9 mouse cellular contexts compared by ENCODE assay signal in the genomic region with DNA sequence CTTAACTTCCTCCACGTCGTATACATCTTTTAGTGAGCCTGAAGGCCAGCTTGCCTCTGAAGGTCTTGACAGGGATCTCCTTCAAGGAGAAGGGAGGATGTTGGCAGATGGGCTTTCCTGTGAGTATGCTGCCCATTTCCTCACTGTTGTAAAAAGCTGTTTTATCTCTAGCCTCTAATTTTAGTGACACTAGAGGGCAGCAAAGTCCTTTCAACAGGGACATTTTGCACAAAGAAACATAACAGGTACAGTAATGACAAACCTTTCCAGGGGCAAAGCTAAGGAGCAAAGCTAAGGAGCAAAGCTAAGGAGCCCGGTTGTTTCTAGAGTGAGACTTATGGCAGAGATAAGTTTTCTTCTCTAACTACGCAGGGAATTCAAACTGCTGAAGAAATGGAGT. TPM values are rescaled to one million over a fixed set of nuclear protein-coding genes. Genes with fewer than 3 reads are reported as not detected.
DNase-seq lines count a peak whose midpoint lies in the region; ATAC-seq and TF ChIP-seq lines count a peak whose summit lies in the region.
"Had no signal": no experiment of that assay in that cellular context is flagged by ENCODE, and none has a peak within 500 bp of the region (broad histone marks: within the 10 kb centered on the region; RNA-seq: fewer than 3 reads in every experiment).

No protein-coding gene starts in this region.

- peak; percentile 58 for TF ChIP-seq CTCF in Patski (IDR thresholded peaks at IDR 0.05)

- peak; percentile 58 for DNase-seq in kidney, adult 9 months
- DNase-seq in CD4-positive helper T cell, adult 2 months (ENCODE audit: low read depth, low spot score) = peak; percentile 8
- peak; percentile 12 for DNase-seq in Patski (ENCODE audit: low read depth, low spot score)
- DNase-seq in hindlimb bud, embryonic 11.5 days (ENCODE audit: extremely low spot score, low read depth, low spot score) = peak; percentile 26
- DNase-seq in splenic B cell, adult 2 months (ENCODE audit: low read depth, low spot score) = peak; percentile 19
- no peak for DNase-seq in B cell, adult 2 months

- H3K27me3 ChIP-seq in kidney, embryonic 14.5 days (ENCODE audit: control insufficient read depth, insufficient read depth, low read length) = no peaks in the 10 kb centered on the region
- peaks cover 9% of the 10 kb centered on the region for H3K27me3 ChIP-seq in Patski
- H3K27me3 ChIP-seq in splenic B cell, adult 2 months (ENCODE audit: control insufficient read depth, insufficient read depth, low read length, poor library complexity, severe bottlenecking) = no peaks in the 10 kb centered on the region
- H3K27me3 ChIP-seq: embryonic facial prominence, embryonic 13.5 days; liver, embryonic 15.5 days had no signal

- no peak overlapping the region for H3K4me2 ChIP-seq in kidney, embryonic 14.5 days (replicated peaks; ENCODE audit: low read depth, low read length)
- H3K4me2 ChIP-seq: embryonic facial prominence, embryonic 13.5 days; liver, embryonic 15.5 days had no signal

- no peak overlapping the region for H3K4me3 ChIP-seq in kidney, embryonic 14.5 days (ENCODE audit: low read length)
- H3K4me3 ChIP-seq: embryonic facial prominence, embryonic 13.5 days; liver, embryonic 15.5 days had no signal

- H3K9ac ChIP-seq in kidney, embryonic 14.5 days (ENCODE audit: low read depth, low read length) = no peak overlapping the region
- H3K9ac ChIP-seq: embryonic facial prominence, embryonic 13.5 days; liver, embryonic 15.5 days had no signal

- H3K4me1 ChIP-seq in kidney, embryonic 14.5 days (ENCODE audit: control insufficient read depth, insufficient read depth, low read length) = peaks cover 12% of the 10 kb centered on the region
- H3K4me1 ChIP-seq: embryonic facial prominence, embryonic 13.5 days; liver, embryonic 15.5 days had no signal

- CTCF ChIA-PET in Patski (lab: Charles Lee) = interaction anchor here (1.0 to 1.1 kb wide), 4 partner anchors 9 to 1954 kb away, joined by 3 to 4 read pairs (median 3); no protein-coding TSS in a partner anchor

- no peaks in the 10 kb centered on the region for H3K9me3 ChIP-seq in kidney, embryonic 14.5 days (ENCODE audit: control insufficient read depth, low read length)
- H3K9me3 ChIP-seq: embryonic facial prominence, embryonic 13.5 days; liver, embryonic 15.5 days had no signal

- ATAC-seq in kidney, embryonic 14.5 days (ENCODE audit: low FRiP score, low TSS enrichment) = no peak
- ATAC-seq in Patski = no peak

- H3K36me3 ChIP-seq in kidney, embryonic 14.5 days (ENCODE audit: control insufficient read depth, insufficient read depth, low read length) = no peaks in the 10 kb centered on the region
- H3K36me3 ChIP-seq in splenic B cell, adult 2 months (ENCODE audit: control insufficient read depth, insufficient read depth, low read length, poor library complexity, severe bottlenecking) = no peaks in the 10 kb centered on the region
- H3K36me3 ChIP-seq: embryonic facial prominence, embryonic 13.5 days; liver, embryonic 15.5 days had no signal

- H3K27ac ChIP-seq in kidney, embryonic 14.5 days (ENCODE audit: low read depth, low read length) = no peak overlapping the region
- H3K27ac ChIP-seq: embryonic facial prominence, embryonic 13.5 days; liver, embryonic 15.5 days had no signal

- in situ Hi-C loops in Patski (cut with MboI; ENCODE audit: low pct_unique_long_range_greater_than_20kb) = no loop called here

- POLR2A ChIA-PET in Patski (lab: Charles Lee) = no interaction called here

- WGBS in kidney, embryonic 14.5 days = 39% methylated on average over 4 of the region's 4 CpGs

RNA-seq across cellular contexts. Expression of a gene that starts 59.0 kb away (rescaled TPM):
- 4.1 and 4.2 TPM in 2 replicates for polyA plus RNA-seq in kidney, embryonic 14.5 days (2014; fragmentation: Nextera tagmentation; extraction: Ambion mirVana)
- polyA plus RNA-seq in Patski (2021) = 1.1 TPM

Comparison
In these comparisons a context has a peak if more than half of its experiments do, and no peak if none do; other contexts are left out.
1. DNase-seq: peak in kidney, adult 9 months (single experiment), CD4-positive helper T cell, adult 2 months (single experiment), Patski (single experiment), hindlimb bud, embryonic 11.5 days (single experiment) and splenic B cell, adult 2 months (single experiment); none in B cell, adult 2 months (0 of 2).